Mouse (Mus musculus) megakaryocyte, embryonic 14.5 days (primary cell): ENCODE data around the gene Naip5.

Experiments used
- FLI1 ChIP-seq: IDR thresholded peaks from 2 replicates; pipeline ENCODE4 v1.6.1; 2012; ENCODE audit warnings: low read length, inconsistent platforms, mixed read lengths
- GATA1 ChIP-seq: IDR thresholded peaks from 3 replicates; pipeline ENCODE4 v1.6.1; 2012; ENCODE audit warnings: mixed read lengths, low read length, inconsistent platforms, borderline replicate concordance

GRCm38 (mm10) chr13:100210540-100210939 lies 35.6 kb downstream of the Naip5 start:
- no peak for TF ChIP-seq FLI1
- TF ChIP-seq GATA1: no peak
